Mouse (Mus musculus): ENCODE data around the gene Gm28048.

The Gm28048 gene

GRCm38 (mm10) chr11:22832600-22832999, 149.3 kb downstream of the Gm28048 start:
- no peak for DNase-seq (ENCODE audit: low read depth)

DNA sequence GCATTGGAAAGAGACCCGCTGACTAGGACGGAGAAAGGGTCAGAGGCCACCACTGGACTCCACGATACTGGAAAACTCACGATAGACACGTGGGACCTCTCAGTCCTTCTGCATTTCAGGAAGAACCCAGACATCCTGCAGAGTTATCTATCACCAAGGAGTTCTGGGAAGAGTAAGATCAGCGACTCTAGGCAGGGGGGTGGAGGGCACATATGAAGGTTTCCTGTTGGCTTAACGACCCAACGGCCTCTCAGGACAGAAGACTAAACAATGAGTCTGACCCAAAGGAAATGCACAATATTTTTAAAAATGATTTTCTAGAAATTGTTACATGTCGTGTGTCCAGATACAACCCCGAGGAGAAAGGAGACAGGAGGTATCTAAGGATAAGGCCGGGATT, 150.0 kb downstream of the Gm28048 start:
- DNase-seq (ENCODE audit: low read depth) = no peak

- no peak for DNase-seq (ENCODE audit: low read depth)
These were observed 151.2 kb downstream of the Gm28048 start for GRCm38 (mm10) chr11:22830684-22831083.

- DNase-seq (ENCODE audit: low read depth) = peak; percentile 81
These were observed 151.7 kb downstream of the Gm28048 start for GRCm38 (mm10) chr11:22830179-22830611.

DNA sequence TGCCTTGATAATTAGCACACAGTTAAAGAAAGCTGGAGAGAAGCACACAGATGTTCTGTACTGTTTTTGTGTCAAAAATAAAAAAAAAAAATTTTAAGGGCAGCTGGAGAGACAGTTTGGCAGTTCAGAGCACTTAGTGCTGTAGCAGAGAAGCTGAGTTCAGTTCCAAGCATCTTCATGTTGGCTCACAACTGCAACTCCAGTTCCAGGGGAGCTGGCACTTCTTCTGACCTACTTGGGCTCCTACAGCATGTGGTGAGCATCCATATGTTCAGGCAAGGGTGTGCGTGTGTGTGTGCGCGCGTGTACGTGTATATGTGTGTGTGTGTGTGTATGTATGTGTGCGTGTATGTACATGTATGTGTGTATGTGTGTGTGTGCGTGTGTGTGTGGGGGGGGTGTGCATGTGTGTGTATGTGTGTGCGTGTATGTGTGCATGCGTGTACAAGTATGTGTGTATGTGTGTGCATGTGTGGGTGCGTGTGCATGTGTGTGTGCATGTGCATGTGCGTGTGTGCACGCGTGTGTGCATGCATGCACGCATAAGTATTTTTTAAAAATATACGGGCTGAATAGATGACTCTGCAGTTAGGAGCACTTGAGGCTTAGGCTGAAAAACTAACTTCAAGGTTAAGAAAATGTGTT, 152.8 kb downstream of the Gm28048 start:
- DNase-seq (ENCODE audit: low read depth) = no peak

- no peak for DNase-seq (ENCODE audit: low read depth)
These were observed 154.3 kb downstream of the Gm28048 start for GRCm38 (mm10) chr11:22827514-22828080.

DNA sequence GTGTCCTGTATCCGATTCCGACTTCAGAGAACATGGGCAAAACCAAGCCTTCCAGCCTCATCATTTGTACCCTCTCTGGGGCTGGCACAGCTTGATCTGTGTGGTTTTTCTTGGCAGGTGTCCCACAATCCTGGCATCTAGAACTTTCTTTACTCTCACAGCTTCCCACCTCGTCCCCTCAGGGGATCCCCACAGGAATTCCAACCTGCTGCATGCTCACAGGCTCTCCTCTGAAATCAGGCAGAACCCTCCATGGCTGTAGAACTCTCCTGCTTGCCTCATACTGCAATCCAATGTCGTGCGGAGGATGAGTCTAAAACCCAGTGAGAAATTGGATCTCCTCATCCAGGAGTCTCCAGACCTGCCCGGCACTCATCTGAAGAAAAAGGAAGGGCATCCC, 155.2 kb downstream of the Gm28048 start:
- no peak for DNase-seq (ENCODE audit: low read depth)

DNA sequence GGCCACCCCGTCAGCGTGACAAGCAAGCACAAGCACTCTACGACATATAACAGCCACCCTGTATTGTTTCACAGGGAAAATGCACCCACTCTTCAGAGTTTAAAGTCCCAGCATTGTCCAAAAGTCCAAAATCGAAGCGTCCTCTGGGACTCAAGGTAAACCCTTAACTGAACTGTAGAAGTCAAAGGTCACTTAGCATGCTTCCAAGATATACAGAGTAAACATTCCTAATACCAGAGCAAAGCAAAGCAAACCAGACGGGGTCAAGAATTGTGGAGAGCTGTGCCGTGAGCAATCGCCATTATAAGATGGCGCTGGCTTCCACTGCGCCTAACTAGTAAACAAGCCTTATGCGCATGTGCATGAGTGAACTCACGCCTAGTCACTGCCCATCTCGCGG, 155.8 kb downstream of the Gm28048 start:
- DNase-seq (ENCODE audit: low read depth) = no peak

- DNase-seq (ENCODE audit: low read depth) = no peak
These were observed 156.3 kb downstream of the Gm28048 start for GRCm38 (mm10) chr11:22825548-22825947.

DNA sequence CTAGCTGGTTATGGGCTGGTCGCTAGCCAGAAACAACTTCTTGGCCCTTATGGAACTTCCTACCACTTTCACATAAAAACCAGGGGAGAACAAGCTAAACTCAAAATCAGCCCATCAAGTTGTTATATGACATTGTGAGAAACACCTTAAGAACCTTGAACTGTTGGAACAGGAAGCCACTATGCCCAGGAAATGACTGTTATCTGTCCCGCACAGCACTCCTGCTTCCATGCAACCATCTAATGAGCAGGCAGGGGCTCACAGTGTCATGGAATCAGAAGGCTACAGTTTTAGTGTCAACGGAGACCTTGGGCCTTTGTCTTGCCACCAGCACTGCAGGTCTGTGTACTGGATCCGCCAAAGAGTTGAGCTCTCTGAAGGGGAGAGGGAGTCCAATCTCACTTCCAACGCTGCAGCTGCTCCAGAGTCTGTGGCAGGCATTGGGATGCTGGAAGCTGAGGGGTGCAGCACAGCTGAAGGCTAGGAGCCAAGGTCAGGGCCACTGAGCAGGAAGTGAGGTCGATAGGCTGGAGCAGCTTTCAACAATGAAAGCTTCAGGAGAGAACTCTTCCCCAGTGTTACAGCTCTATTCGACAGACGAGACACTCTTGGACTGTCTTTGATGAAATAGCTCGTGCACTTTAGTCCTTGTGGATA, 157.7 kb downstream of the Gm28048 start:
- no peak for DNase-seq (ENCODE audit: low read depth)

DNA sequence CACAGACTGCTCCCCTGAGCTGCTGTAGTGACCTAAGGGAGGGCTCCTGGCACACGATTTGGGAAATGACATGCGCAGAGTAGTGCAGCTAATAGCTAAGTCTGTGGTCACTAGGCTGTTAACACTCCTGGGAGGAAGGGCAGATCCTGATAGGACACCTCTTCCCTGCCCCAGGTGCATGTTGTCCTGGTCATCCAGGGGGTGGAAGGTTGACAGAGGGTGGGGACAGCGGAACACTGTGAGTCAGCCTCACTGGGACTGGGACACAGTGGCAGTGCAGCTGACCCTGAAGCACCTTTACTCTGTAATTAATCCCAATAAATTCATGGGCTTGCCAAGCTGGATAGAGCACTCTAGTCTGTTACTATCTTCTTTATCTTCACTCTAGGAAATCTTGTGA, 160.6 kb downstream of the Gm28048 start:
- DNase-seq (ENCODE audit: low read depth) = no peak

DNA sequence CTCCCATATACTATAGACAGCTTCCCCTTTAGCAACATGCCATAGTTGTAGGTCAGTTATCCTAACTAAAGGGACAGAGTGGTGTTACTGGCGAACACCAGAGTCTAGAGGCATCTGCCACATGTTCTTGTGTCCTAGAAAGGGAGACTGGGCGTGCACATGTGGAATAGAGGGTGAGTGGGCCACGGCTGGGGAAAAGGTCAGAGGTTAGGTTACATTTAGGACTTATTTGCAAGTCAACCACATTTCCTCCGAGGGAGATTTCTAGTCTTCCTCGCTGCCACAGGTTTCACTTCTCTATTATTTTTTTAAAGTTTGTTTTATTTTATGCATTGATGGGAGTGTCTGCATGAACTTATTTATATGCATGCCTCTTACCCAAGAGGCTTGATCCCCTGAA, 163.5 kb downstream of the Gm28048 start:
- DNase-seq (ENCODE audit: low read depth) = no peak

DNA sequence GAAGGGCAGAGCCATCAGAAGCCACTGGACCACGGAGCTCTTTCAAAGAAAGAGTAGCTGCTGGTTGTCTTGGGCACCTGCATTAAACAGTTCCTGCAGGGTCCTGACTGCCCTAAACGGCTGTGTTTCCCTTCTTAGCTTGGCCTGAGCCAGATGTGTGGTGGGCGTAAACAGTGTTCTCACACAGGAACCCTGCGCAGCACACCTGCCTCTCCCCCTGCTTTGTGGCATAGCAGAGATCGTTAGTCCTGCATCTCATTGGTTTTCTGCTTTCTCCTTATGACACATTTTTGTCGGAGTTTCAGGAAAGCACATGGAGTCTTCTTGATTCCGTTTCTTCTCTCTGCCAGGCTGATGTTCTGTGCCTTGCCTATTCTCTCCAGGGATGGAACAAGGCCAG, 166.0 kb downstream of the Gm28048 start:
- no peak for DNase-seq (ENCODE audit: low read depth)

DNA sequence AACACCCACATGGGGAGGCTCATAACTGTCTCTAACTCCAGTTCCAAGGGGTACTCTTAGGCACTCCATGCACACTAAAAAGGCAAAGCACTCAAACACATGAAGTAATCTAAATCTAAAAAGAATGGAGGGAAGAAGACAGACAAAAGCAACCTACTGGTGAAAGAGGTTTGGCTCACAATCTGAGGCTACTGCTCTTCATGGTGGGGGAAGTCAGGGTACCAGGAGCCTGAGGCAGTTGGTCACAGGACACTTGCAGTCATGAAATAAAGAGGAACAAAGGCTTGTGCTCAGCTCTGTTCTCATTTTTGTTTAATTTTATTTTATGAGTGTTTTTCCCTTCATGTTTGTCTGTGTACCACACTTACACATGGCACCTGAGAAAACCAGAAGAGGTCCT, 166.7 kb downstream of the Gm28048 start:
- DNase-seq (ENCODE audit: low read depth) = no peak

DNA sequence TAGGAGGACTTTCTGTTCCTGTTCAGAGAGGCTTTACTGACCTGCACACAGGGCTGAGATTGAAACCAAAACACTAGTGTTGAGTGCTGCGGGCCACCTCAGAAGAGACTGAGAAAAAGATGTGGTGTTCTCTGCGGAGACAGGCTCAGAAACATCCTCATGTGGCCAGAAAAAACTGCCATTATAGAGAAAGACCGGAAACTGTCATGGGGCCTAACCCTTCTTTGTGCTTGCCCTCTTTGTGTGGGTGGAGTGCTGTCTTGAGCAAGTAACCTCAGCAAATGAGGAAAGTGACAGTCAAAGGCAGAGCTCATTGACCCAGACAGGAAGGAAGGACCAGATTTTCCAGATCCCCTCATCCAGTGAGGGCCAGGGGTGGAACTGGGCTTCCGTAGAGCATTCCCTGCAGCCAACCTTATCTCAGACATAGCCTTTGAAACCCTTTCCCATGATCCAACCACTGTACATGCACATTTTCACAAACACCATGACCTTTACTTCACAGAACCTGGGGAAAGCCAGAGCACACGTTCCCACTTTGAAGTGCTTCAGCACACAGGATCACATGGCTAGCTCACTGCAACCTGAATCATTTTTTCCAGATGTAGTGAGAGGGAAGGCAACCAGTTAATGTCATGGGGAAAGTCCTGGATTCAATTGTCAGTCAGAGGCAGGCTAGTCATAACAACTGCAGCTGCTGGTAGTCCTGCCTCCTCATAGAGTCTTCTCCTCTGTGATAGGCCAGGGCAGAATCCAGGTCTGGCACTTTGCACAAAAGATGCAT, 167.8 kb downstream of the Gm28048 start:
- DNase-seq (ENCODE audit: low read depth) = peak; percentile 18

DNA sequence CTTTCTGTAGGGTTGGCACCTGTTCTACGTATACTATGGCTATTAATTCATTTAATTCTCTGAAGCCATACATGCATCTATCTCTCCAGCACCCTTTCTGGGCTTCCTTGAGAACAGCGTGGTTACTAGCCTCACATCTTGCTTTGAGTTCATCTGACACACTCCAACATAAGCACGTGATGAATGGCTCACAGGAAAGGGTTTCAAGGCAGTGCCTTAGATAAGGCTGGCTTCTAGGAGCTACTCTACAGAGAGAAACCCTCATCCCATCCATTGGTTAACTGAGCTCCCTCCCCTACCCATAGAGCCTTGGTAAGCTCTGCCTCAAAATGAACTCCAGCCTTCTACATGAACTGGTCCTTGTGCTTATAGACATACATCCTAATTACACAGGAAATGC, 168.5 kb downstream of the Gm28048 start:
- DNase-seq (ENCODE audit: low read depth) = no peak

GRCm38 (mm10) chr11:22811413-22811812, 170.5 kb downstream of the Gm28048 start:
- peak; percentile 41 for DNase-seq (ENCODE audit: low read depth)

DNA sequence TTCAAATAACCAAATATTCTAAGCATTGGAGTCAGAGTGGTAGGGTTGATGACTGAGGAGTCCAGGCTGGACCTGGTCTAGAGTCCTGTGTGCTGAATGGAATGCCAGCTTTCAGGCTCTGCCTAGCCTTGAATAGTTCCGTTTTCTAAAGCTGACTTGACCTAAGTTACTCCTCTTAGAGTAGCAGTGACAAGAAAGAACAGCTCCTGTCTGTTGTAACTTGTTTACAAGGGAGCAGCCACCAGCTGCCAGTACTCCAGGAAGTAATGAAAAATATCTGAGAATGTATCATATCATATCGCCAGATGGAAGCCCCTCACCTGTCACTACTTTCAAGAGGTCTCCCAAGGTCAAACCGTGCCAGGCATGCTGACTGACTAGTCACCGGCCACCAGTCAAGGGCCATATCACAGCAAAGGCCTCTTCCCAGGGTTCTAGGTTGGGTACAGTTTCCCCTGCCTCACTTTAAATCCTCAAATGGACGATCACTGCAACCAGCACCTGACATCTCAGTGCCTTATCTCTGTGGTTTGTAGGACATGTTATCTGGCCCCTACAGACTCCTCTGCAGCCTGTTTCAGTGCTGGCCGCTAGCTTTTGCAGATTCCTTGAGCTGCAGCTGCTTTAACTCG, 172.3 kb downstream of the Gm28048 start:
- DNase-seq (ENCODE audit: low read depth) = no peak

GRCm38 (mm10) chr11:22808040-22808439, 173.8 kb downstream of the Gm28048 start:
- DNase-seq (ENCODE audit: low read depth) = no peak

- no peak for DNase-seq (ENCODE audit: low read depth)
These were observed 176.7 kb downstream of the Gm28048 start for GRCm38 (mm10) chr11:22805171-22805570.

GRCm38 (mm10) chr11:22799987-22800424, 181.9 kb downstream of the Gm28048 start:
- peak; percentile 57 for DNase-seq (ENCODE audit: low read depth)

GRCm38 (mm10) chr11:22798916-22799315, 183.0 kb downstream of the Gm28048 start:
- DNase-seq (ENCODE audit: low read depth) = no peak
